Comparison of ENCODE assay signal across 19 mouse cellular contexts in genomic region chr5:74628001-74628400, GRCm38 (mm10).
DNase-seq lines count a peak whose midpoint lies in the region; ATAC-seq lines count a peak whose summit lies in the region.
"Had no signal": no experiment of that assay in that cellular context is flagged by ENCODE, and none has a peak within 500 bp of the region (broad histone marks: within the 10 kb centered on the region; RNA-seq: fewer than 3 reads in every experiment).

No protein-coding gene starts in this region.

- no peaks in the 10 kb centered on the region for H3K36me3 ChIP-seq in embryonic facial prominence, embryonic 15.5 days
- no peaks in the 10 kb centered on the region for H3K36me3 ChIP-seq in embryonic facial prominence, embryonic 10.5 days (replicated peaks)
- H3K36me3 ChIP-seq: embryonic facial prominence, embryonic 13.5 days; forebrain, embryonic 10.5 days; forebrain, embryonic 12.5 days had no signal

- H3K27me3 ChIP-seq in embryonic facial prominence, embryonic 15.5 days = no peaks in the 10 kb centered on the region
- no peaks in the 10 kb centered on the region for H3K27me3 ChIP-seq in embryonic facial prominence, embryonic 10.5 days (replicated peaks; ENCODE audit: low read depth, poor library complexity, severe bottlenecking)
- H3K27me3 ChIP-seq: embryonic facial prominence, embryonic 13.5 days; forebrain, embryonic 12.5 days had no signal

- ATAC-seq in embryonic facial prominence, embryonic 15.5 days (ENCODE audit: insufficient number of reproducible peaks, low FRiP score, low TSS enrichment, low read depth) = peak; percentile 47; the same call in 1 of the 2 replicates
- ATAC-seq: forebrain, embryonic 14.5 days; forebrain, embryonic 16.5 days had no signal

- intact Hi-C loops in heart, postnatal 36 days (cut with DNase I) = no loop called here

- H3K9me3 ChIP-seq in embryonic facial prominence, embryonic 15.5 days (replicated peaks) = no peaks in the 10 kb centered on the region
- no peaks in the 10 kb centered on the region for H3K9me3 ChIP-seq in embryonic facial prominence, embryonic 10.5 days
- H3K9me3 ChIP-seq: embryonic facial prominence, embryonic 13.5 days; forebrain, embryonic 10.5 days; forebrain, embryonic 12.5 days had no signal

- no peak for DNase-seq in embryonic facial prominence, embryonic 10.5 days (ENCODE audit: low spot score)
- peak; percentile 94 for DNase-seq in heart, adult 11 months
- no peak for DNase-seq in heart, postnatal 36 days
- peak; percentile 16 for DNase-seq in 3T3-L1 (ENCODE audit: low read depth, low spot score)
- no peak for DNase-seq in adrenal gland, postnatal 25 days
- DNase-seq: adrenal gland, adult 2 months; adrenal gland, postnatal 10 days; adrenal gland, postnatal 36 days; cerebellum, adult 11-12 months; cerebellum, adult 2 months; cerebellum, adult 9-10 months; cerebellum, postnatal 10 days; cerebellum, postnatal 25 days had no signal

- no peak overlapping the region for H3K4me2 ChIP-seq in embryonic facial prominence, embryonic 15.5 days (replicated peaks)
- H3K4me2 ChIP-seq: embryonic facial prominence, embryonic 13.5 days; forebrain, embryonic 12.5 days had no signal

- no peak overlapping the region for H3K9ac ChIP-seq in embryonic facial prominence, embryonic 15.5 days
- H3K9ac ChIP-seq: embryonic facial prominence, embryonic 13.5 days; forebrain, embryonic 12.5 days had no signal

- WGBS in embryonic facial prominence, embryonic 15.5 days = 91% methylated on average over 12 of the region's 12 CpGs
- WGBS in embryonic facial prominence, embryonic 10.5 days = 90% methylated on average over 12 of the region's 12 CpGs

- peaks cover 18% of the 10 kb centered on the region for H3K4me1 ChIP-seq in embryonic facial prominence, embryonic 15.5 days
- H3K4me1 ChIP-seq in embryonic facial prominence, embryonic 10.5 days = peaks cover 44% of the 10 kb centered on the region

- 0 out of 2 replicates have a peak overlapping the region, but pooled peaks have one; percentile 17 for H3K27ac ChIP-seq in embryonic facial prominence, embryonic 15.5 days (replicated peaks)
- no peak overlapping the region for H3K27ac ChIP-seq in embryonic facial prominence, embryonic 10.5 days (replicated peaks)
- H3K27ac ChIP-seq: embryonic facial prominence, embryonic 13.5 days; forebrain, embryonic 10.5 days; forebrain, embryonic 12.5 days had no signal

- H3K4me3 ChIP-seq in embryonic facial prominence, embryonic 15.5 days (replicated peaks) = no peak overlapping the region
- no peak overlapping the region for H3K4me3 ChIP-seq in embryonic facial prominence, embryonic 10.5 days
- H3K4me3 ChIP-seq: embryonic facial prominence, embryonic 13.5 days; forebrain, embryonic 10.5 days; forebrain, embryonic 12.5 days had no signal

Comparison
In these comparisons a context has a peak if more than half of its experiments do, and no peak if none do; other contexts are left out.
1. DNase-seq: peak in heart, adult 11 months (single experiment) and 3T3-L1 (single experiment); none in embryonic facial prominence, embryonic 10.5 days (single experiment), heart, postnatal 36 days (0 of 2) and adrenal gland, postnatal 25 days (single experiment).